Mouse (Mus musculus) heart, postnatal 0 days (tissue): ENCODE data around the gene Kremen2. TPM values are rescaled to one million over a fixed set of nuclear protein-coding genes. Genes with fewer than 3 reads are reported as not detected.

Experiments used
- ATAC-seq: fragments of 200-750 bp; cut with Nextera tagmentation; 2 replicates; pipeline ENCODE4 v1.8.0; 2017; ENCODE audit warnings: low read depth, moderate number of reproducible peaks, moderate library complexity; ENCODE audit not compliant: insufficient read depth
- DNase-seq: peaks from one replicate; pipeline ENCODE4 v3.0.0-alpha.2; 2016; ENCODE audit warnings: low spot score
- H3K27ac ChIP-seq: fragments of 300-500 bp; sonication (generic); 2 replicates; pipeline ENCODE4 v1.5.1; 2014; ENCODE audit warnings: low read depth, mild to moderate bottlenecking
- H3K27me3 ChIP-seq: fragments of 300-500 bp; sonication (generic); 2 replicates; pipeline ENCODE4 v1.6.1; 2014; ENCODE audit warnings: low read length, mixed read lengths; ENCODE audit not compliant: control insufficient read depth, insufficient read depth
- H3K36me3 ChIP-seq: fragments of 300-500 bp; sonication (generic); replicated peaks from 2 replicates; pipeline ENCODE4 v1.6.1; 2014; ENCODE audit warnings: low read length, mixed read lengths; ENCODE audit not compliant: control insufficient read depth, insufficient read depth
- H3K4me1 ChIP-seq: fragments of 300-500 bp; sonication (generic); 2 replicates; pipeline ENCODE4 v1.6.1; 2014; ENCODE audit warnings: antibody characterized with exemption; ENCODE audit not compliant: control insufficient read depth, insufficient read depth
- H3K4me2 ChIP-seq: fragments of 300-500 bp; sonication (generic); 2 replicates; pipeline ENCODE4 v1.6.1; 2014; ENCODE audit warnings: low read depth, mild to moderate bottlenecking, low read length, moderate library complexity
- H3K4me3 ChIP-seq: fragments of 300-500 bp; sonication (generic); 2 replicates; pipeline ENCODE4 v1.5.1; 2014; ENCODE audit warnings: low read depth, low read length
- H3K9ac ChIP-seq: fragments of 300-500 bp; sonication (generic); replicated peaks from 2 replicates; pipeline ENCODE4 v1.6.1; 2014; ENCODE audit warnings: low read depth, low read length, mixed read lengths
- H3K9me3 ChIP-seq: fragments of 300-500 bp; sonication (generic); replicated peaks from 2 replicates; pipeline ENCODE4 v1.6.1; 2016; ENCODE audit warnings: low read length; ENCODE audit not compliant: control insufficient read depth
- CTCF ChIP-seq: IDR thresholded peaks from 2 replicates; pipeline ENCODE4 v1.5.1; 2016; ENCODE audit warnings: antibody characterized with exemption, control low read depth, low read depth
- EP300 ChIP-seq: IDR thresholded peaks from 2 replicates; pipeline ENCODE4 v1.6.1; 2016; ENCODE audit warnings: antibody characterized with exemption, low read depth
- WGBS: fragments of 180-500 bp; shearing (Covaris S2); extraction: QIAGEN DNeasy Blood & Tissue Kit; methylation state at CpG from one replicate; pipeline ENCODE4 v1.1.7; 2014; 5-methylcytosine and 5-hydroxymethylcytosine counted together
- polyA plus RNA-seq: library from polyadenylated mRNA; unstranded; fragments of >200 nt; fragmentation: Nextera tagmentation; extraction: Ambion mirVana; gene quantifications from 2 replicates; pipeline ENCODE4 v1.2.1, GENCODE M21; 2015
- total RNA-seq: library from RNA; depleted of rRNA; stranded (reverse); fragments of >200 nt; gene quantifications from 2 replicates; pipeline ENCODE4 v1.2.3, GENCODE M21; 2014; ENCODE audit warnings: low replicate concordance; rRNA removed

Kremen2 gene
- total and polyA plus RNA-seq, 2 experiments from 2014 or later, result not detected

DNA sequence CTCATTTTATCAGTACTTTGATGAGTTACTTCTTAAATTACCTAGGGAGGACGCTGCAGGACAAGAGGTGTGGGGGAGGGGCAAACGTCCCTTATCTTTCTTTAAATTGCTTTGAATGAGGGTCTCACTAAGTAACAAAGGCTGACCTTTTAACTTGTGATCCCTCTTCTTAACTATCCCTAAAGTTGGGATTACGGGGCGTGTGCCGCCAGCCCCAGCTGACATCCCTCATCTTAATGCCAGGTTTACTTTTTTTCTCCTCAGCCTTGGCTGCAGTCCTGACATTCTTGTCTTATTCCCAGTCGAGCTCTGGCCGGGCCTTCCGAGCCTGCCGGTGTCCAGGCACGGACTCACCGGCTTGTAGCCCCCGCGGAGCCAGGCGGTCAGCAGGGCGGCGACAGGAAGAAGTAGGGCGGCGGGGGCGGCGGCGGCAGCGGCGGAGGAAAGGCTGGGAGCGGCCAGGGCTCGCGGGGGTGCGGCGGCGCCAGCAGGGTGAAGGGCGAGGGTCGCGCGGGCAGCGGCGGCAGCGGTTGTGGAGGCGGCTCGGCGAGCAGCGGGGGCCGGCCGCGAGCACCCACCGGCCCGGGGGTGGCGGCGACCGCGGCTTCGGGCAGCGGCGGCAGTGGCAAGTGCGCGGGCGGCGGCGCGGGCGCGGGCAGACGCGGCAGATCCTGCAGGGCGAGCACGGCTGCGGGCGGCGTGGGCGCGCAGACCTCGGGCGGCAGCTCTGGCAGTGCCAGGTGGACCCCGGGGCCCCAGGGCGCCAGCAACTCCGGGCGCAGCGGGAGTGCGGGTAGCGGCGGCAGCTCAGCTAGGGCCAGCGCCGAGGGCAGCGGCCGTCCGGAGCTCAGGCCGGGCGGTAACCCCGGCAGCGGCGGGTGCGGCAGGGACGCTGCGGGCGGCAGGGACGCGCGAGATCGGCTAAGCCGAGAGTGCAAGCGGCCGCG, 46.2 kb downstream of the Kremen2 start:
- ATAC-seq, result peak; percentile 37
- TF ChIP-seq CTCF (no peak), EP300 (no peak)
- peak; percentile 21 for DNase-seq
- Histone ChIP-seq H3K4me3 (peak overlapping the region; percentile 60), H3K4me1 (no peaks in the 10 kb centered on the region), H3K9ac (peak overlapping the region; percentile 49), H3K27ac (no peak overlapping the region), H3K9me3 (no peaks in the 10 kb centered on the region), H3K27me3 (peaks cover 29% of the 10 kb centered on the region), H3K36me3 (no peaks in the 10 kb centered on the region), H3K4me2 (peak overlapping the region; percentile 96)
- under 1% methylated on average over 80 of the region's 101 CpGs for WGBS

DNA sequence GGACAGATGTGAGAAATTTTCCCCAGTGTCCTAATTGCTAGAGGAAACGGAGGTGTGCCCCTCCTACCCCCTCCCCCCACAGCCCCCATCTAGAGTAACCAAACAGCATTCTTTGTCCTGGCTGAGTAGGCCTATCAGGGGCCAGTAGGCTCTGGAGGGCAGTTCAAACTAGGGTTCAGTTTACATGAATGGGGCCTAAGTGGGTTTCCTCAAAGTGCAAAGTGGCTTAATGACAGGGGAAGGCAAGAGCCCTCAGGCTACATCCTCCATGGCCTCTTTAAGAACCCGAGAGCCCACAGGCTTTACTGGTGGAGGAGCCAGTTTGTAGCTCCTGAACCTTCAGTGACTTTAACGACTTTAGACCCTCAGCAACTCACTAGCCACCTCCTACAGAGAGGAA, 49.8 kb downstream of the Kremen2 start:
- 40% methylated on average over 3 of the region's 3 CpGs for WGBS
- no peak overlapping the region for H3K9ac ChIP-seq
- no peak overlapping the region for H3K4me3 ChIP-seq
- no peak for ATAC-seq
- no peak overlapping the region for H3K4me2 ChIP-seq
- no peaks in the 10 kb centered on the region for H3K36me3 ChIP-seq
- DNase-seq, result no peak
- no peaks in the 10 kb centered on the region for H3K4me1 ChIP-seq
- no peaks in the 10 kb centered on the region for H3K9me3 ChIP-seq
- peaks cover 14% of the 10 kb centered on the region for H3K27me3 ChIP-seq
- TF ChIP-seq CTCF, result no peak
- no peak for TF ChIP-seq EP300
- no peak overlapping the region for H3K27ac ChIP-seq

DNA sequence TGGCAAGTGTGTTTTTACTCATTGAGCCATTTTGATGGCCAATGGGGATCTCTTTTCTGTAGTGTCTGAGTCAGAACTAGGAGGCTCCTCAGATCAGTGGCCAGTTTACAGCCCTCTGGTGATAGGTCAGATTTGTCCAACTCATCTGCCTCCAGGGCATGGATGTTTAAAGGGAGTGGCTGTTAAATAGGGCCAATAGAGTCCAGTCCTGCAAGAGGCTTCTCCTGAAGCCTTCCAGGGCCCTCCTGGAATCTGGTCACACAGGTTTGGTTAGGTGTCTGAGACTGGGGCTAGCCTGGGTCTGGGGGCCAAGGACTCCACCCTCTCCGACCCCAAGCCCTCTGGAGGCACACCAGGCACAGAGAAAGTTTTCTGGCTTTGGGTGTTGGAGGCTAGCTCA, 51.1 kb downstream of the Kremen2 start:
- no peak overlapping the region for H3K4me3 ChIP-seq
- H3K4me2 ChIP-seq, result no peak overlapping the region
- no peaks in the 10 kb centered on the region for H3K9me3 ChIP-seq
- 58% methylated on average over 1 of the region's 1 CpGs for WGBS
- ATAC-seq (no peak), DNase-seq (no peak)
- H3K27ac ChIP-seq, result no peak overlapping the region
- no peak for TF ChIP-seq EP300
- H3K36me3 ChIP-seq, result no peaks in the 10 kb centered on the region
- H3K27me3 ChIP-seq, result peaks cover 12% of the 10 kb centered on the region
- no peaks in the 10 kb centered on the region for H3K4me1 ChIP-seq
- H3K9ac ChIP-seq, result no peak overlapping the region

Other genes starting within 250 kb of the Kremen2 start
- 12.6 and 21.4 TPM in 2 replicates for gene Zfp213, start 181.6 kb downstream of the Kremen2 start, total RNA-seq
- gene Zfp213, start 181.6 kb downstream of the Kremen2 start, polyA plus RNA-seq, result 9.6 and 9.8 TPM in 2 replicates
- 17.9 and 18.5 TPM in 2 replicates for gene Zfp13, start 146.3 kb downstream of the Kremen2 start, total RNA-seq
- 5.3 and 6.4 TPM in 2 replicates for gene Zfp13, start 146.3 kb downstream of the Kremen2 start, polyA plus RNA-seq
- gene Zscan10, start 145.0 kb downstream of the Kremen2 start, total RNA-seq, result not detected in 2 replicates
- gene Zscan10, start 145.0 kb downstream of the Kremen2 start, polyA plus RNA-seq, result not detected in 2 replicates
- gene Mmp25, start 100.6 kb downstream of the Kremen2 start, total RNA-seq, result 0.19 and 0.88 TPM in 2 replicates
- gene Mmp25, start 100.6 kb downstream of the Kremen2 start, polyA plus RNA-seq, result 0.15 and 0.25 TPM in 2 replicates
- not detected in 2 replicates for gene Bicdl2, start 85.3 kb downstream of the Kremen2 start, total RNA-seq
- gene Bicdl2, start 85.3 kb downstream of the Kremen2 start, polyA plus RNA-seq, result 0.05 and 0.10 TPM in 2 replicates
- gene Hcfc1r1, start 72.2 kb downstream of the Kremen2 start, total RNA-seq, result 214 and 322 TPM in 2 replicates
- gene Hcfc1r1, start 72.2 kb downstream of the Kremen2 start, polyA plus RNA-seq, result 328 and 348 TPM in 2 replicates
- gene Thoc6, start 72.0 kb downstream of the Kremen2 start, total RNA-seq, result 22.4 and 35.2 TPM in 2 replicates
- 22.1 and 23.2 TPM in 2 replicates for gene Thoc6, start 72.0 kb downstream of the Kremen2 start, polyA plus RNA-seq
- gene Tnfrsf12a, start 68.4 kb downstream of the Kremen2 start, total RNA-seq, result 275 and 286 TPM in 2 replicates
- gene Tnfrsf12a, start 68.4 kb downstream of the Kremen2 start, polyA plus RNA-seq, result 121 and 160 TPM in 2 replicates
- gene Cldn6, start 66.6 kb downstream of the Kremen2 start, total RNA-seq, result not detected in 2 replicates
- gene Cldn6, start 66.6 kb downstream of the Kremen2 start, polyA plus RNA-seq, result not detected in 2 replicates
- not detected in 2 replicates for gene Cldn9, start 61.8 kb downstream of the Kremen2 start, total RNA-seq
- not detected in 2 replicates for gene Cldn9, start 61.8 kb downstream of the Kremen2 start, polyA plus RNA-seq
- not detected in 2 replicates for gene 1520401A03Rik, start 23.1 kb downstream of the Kremen2 start, total RNA-seq
- not detected in 2 replicates for gene 1520401A03Rik, start 23.1 kb downstream of the Kremen2 start, polyA plus RNA-seq
- 18.2 and 21.7 TPM in 2 replicates for gene Pkmyt1, start 19.5 kb downstream of the Kremen2 start, total RNA-seq
- 8.6 and 9.0 TPM in 2 replicates for gene Pkmyt1, start 19.5 kb downstream of the Kremen2 start, polyA plus RNA-seq
- gene Paqr4, start 5.0 kb downstream of the Kremen2 start, total RNA-seq, result 21.7 and 28.7 TPM in 2 replicates
- gene Paqr4, start 5.0 kb downstream of the Kremen2 start, polyA plus RNA-seq, result 13.6 and 15.8 TPM in 2 replicates
- 54.5 and 72.2 TPM in 2 replicates for gene Flywch1, start 25.8 kb upstream of the Kremen2 start, total RNA-seq
- gene Flywch1, start 25.8 kb upstream of the Kremen2 start, polyA plus RNA-seq, result 32.4 and 34.8 TPM in 2 replicates
- gene Flywch2, start 40.2 kb upstream of the Kremen2 start, total RNA-seq, result 3.8 TPM in 1 of 2 replicates, not detected in the other
- 4.5 and 4.9 TPM in 2 replicates for gene Flywch2, start 40.2 kb upstream of the Kremen2 start, polyA plus RNA-seq
- gene Srrm2, start 44.7 kb upstream of the Kremen2 start, total RNA-seq, result 72.8 and 85.9 TPM in 2 replicates
- 184 and 196 TPM in 2 replicates for gene Srrm2, start 44.7 kb upstream of the Kremen2 start, polyA plus RNA-seq
- gene Elob, start 83.3 kb upstream of the Kremen2 start, total RNA-seq, result 767 and 972 TPM in 2 replicates
- 1,036 and 1,119 TPM in 2 replicates for gene Elob, start 83.3 kb upstream of the Kremen2 start, polyA plus RNA-seq
- not detected in 2 replicates for gene Prss33, start 90.2 kb upstream of the Kremen2 start, total RNA-seq
- gene Prss33, start 90.2 kb upstream of the Kremen2 start, polyA plus RNA-seq, result not detected in 2 replicates
- not detected in 2 replicates for gene Prss32, start 98.0 kb upstream of the Kremen2 start, total RNA-seq
- not detected in 2 replicates for gene Prss32, start 98.0 kb upstream of the Kremen2 start, polyA plus RNA-seq
- gene Prss41, start 98.3 kb upstream of the Kremen2 start, total RNA-seq, result not detected in 2 replicates
- not detected in 2 replicates for gene Prss41, start 98.3 kb upstream of the Kremen2 start, polyA plus RNA-seq
- gene Prss21, start 122.2 kb upstream of the Kremen2 start, total RNA-seq, result not detected in 2 replicates
- not detected in 2 replicates for gene Prss21, start 122.2 kb upstream of the Kremen2 start, polyA plus RNA-seq
- gene Dcpp1, start 135.0 kb upstream of the Kremen2 start, total RNA-seq, result not detected in 2 replicates
- not detected in 2 replicates for gene Dcpp1, start 135.0 kb upstream of the Kremen2 start, polyA plus RNA-seq
- not detected in 2 replicates for gene Dcpp2, start 135.0 kb upstream of the Kremen2 start, total RNA-seq
- gene Dcpp2, start 135.0 kb upstream of the Kremen2 start, polyA plus RNA-seq, result not detected in 2 replicates
- gene Dcpp3, start 171.6 kb upstream of the Kremen2 start, total RNA-seq, result not detected in 2 replicates
- not detected in 2 replicates for gene Dcpp3, start 171.6 kb upstream of the Kremen2 start, polyA plus RNA-seq
- not detected in 2 replicates for gene Sbp, start 195.8 kb upstream of the Kremen2 start, total RNA-seq
- gene Sbp, start 195.8 kb upstream of the Kremen2 start, polyA plus RNA-seq, result not detected in 2 replicates
- gene Sbpl, start 209.4 kb upstream of the Kremen2 start, total RNA-seq, result not detected in 2 replicates
- gene Sbpl, start 209.4 kb upstream of the Kremen2 start, polyA plus RNA-seq, result not detected in 2 replicates
- gene Prss30, start 234.7 kb upstream of the Kremen2 start, total RNA-seq, result not detected in 2 replicates
- gene Prss30, start 234.7 kb upstream of the Kremen2 start, polyA plus RNA-seq, result not detected in 2 replicates